Mouse (Mus musculus) adrenal gland, postnatal 14 days (tissue): ENCODE measurements around the gene Acbd4. TPM values are rescaled to one million over a fixed set of nuclear protein-coding genes. Genes with fewer than 3 reads are reported as not detected.

Experiments
- DNase-seq: peaks from one replicate; pipeline ENCODE4 v3.0.0; 2021; ENCODE audit warnings: mixed read lengths
- long read RNA-seq, 2 experiments: library from polyadenylated mRNA; stranded (forward); transcript quantifications; one replicate each; pipeline ENCODE4 v2.0.0; 2021
- total RNA-seq: library from RNA; stranded (reverse); gene quantifications from 2 replicates; pipeline ENCODE4 v1.2.3, GENCODE M21; 2021

Gene Acbd4
- 77.8 and 84.9 TPM in 2 replicates for total RNA-seq
- long read RNA-seq, experiment 1, partial matches to known transcripts = 16 of 51 reads
- long read RNA-seq, experiment 1, other reads (novel, unspliced or antisense) = 33 of 51 reads
- long read RNA-seq, experiment 2, partial matches to known transcripts = 18 of 60 reads
- long read RNA-seq, experiment 2, other reads (novel, unspliced or antisense) = 42 of 60 reads

- DNase-seq = peak; percentile 88
Measured at GRCm38 (mm10) chr11:103101481-103101865, at the start of gene Acbd4, which contains the start of gene Plcd3. Gene Acbd4, plus strand, starts transcription at chr11:103101682. Gene Plcd3, minus strand, starts transcription at chr11:103101658.

- DNase-seq = no peak
Measured at GRCm38 (mm10) chr11:103052078-103052477, 49.4 kb upstream of the Acbd4 start.

GRCm38 (mm10) chr11:103053191-103054076 lies 48.0 kb upstream of the Acbd4 start:
- no peak for DNase-seq

GRCm38 (mm10) chr11:103054798-103055197 lies 46.7 kb upstream of the Acbd4 start:
- DNase-seq = peak; percentile 80

GRCm38 (mm10) chr11:103056636-103057035 lies 44.8 kb upstream of the Acbd4 start:
- DNase-seq = peak; percentile 45

- DNase-seq = no peak
Measured at GRCm38 (mm10) chr11:103058499-103059085, 42.9 kb upstream of the Acbd4 start.

- no peak for DNase-seq
Measured at GRCm38 (mm10) chr11:103066191-103067050, 35.1 kb upstream of the Acbd4 start.

- DNase-seq = no peak
Measured at GRCm38 (mm10) chr11:103067051-103067361, 34.5 kb upstream of the Acbd4 start.

- peak; percentile 63 for DNase-seq
Measured at GRCm38 (mm10) chr11:103067457-103068001, 34.0 kb upstream of the Acbd4 start.

- DNase-seq = no peak
Measured at GRCm38 (mm10) chr11:103068272-103068671, 33.2 kb upstream of the Acbd4 start.

- DNase-seq = no peak
Measured at GRCm38 (mm10) chr11:103068884-103069283, 32.6 kb upstream of the Acbd4 start.

GRCm38 (mm10) chr11:103069731-103070130 lies 31.8 kb upstream of the Acbd4 start:
- no peak for DNase-seq

GRCm38 (mm10) chr11:103070322-103070880 lies 31.1 kb upstream of the Acbd4 start:
- DNase-seq = no peak

- DNase-seq = peak; percentile 14
Measured at GRCm38 (mm10) chr11:103073671-103074070, 27.8 kb upstream of the Acbd4 start.

GRCm38 (mm10) chr11:103074121-103074650 lies 27.3 kb upstream of the Acbd4 start:
- DNase-seq = no peak

- peak; percentile 7 for DNase-seq
Measured at GRCm38 (mm10) chr11:103074796-103075323, 26.6 kb upstream of the Acbd4 start.

- DNase-seq = no peak
Measured at GRCm38 (mm10) chr11:103076010-103076409, 25.5 kb upstream of the Acbd4 start.

GRCm38 (mm10) chr11:103076581-103076980 lies 24.9 kb upstream of the Acbd4 start:
- DNase-seq = no peak

GRCm38 (mm10) chr11:103078131-103078530 lies 23.4 kb upstream of the Acbd4 start:
- no peak for DNase-seq

GRCm38 (mm10) chr11:103080323-103081091 lies 21.0 kb upstream of the Acbd4 start:
- DNase-seq = peak; percentile 25
